In the genomic region with DNA sequence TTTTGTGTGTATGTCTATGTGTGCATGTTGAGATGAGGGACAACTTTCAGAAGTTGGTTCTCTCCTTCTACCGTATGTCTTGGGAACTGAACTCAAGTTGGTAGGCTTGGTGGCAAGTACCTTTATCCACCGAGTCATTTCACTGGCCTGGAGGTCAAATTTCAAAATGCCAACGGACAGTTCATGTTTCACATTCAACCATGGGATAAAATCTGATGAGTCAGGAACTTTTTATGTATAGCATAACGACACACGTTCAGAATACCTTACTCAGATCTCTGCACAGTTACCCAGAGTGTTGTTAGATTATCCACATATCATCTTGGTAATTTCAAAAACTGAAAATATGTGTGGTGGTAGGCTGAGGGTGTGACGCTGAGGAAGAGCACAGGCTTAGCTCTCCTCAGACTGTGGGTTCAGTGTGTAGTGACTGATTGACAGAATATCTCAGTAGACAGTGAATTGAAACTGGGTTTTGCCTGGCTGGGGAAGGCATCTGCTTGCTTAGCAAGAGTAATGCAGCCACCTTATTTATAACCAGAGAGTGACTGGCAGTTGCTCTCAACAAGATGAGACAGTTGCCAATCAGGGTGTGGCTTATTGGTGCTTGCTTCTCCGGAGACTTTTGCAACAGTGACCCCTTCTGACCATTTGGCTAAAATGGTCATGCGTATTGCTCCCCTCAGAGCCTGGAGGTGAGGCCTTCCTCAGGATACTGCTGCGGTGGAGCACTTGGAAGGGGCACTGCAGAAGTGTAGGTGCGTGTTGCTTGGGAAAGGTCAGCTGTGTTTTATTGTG, we compare ENCODE assay signal across 1 mouse cellular context.
TF ChIP-seq lines count a peak whose summit lies in the region.

No protein-coding gene starts in this region.

TF ChIP-seq in C2C12, 6 proteins besides CTCF, POLR2A, EP300 and RAD21:
- no peak for TF ChIP-seq FOSL1 (IDR thresholded peaks at IDR 0.05; ENCODE audit: insufficient read depth, low read length, poor library complexity, severe bottlenecking)
- no peak for TF ChIP-seq MAX (IDR thresholded peaks at IDR 0.05)
- no peak for TF ChIP-seq USF1 (IDR thresholded peaks at IDR 0.05; ENCODE audit: low read depth)
- no peak for TF ChIP-seq MYOD1 (IDR thresholded peaks at IDR 0.05; ENCODE audit: control insufficient read depth, insufficient read length, low read depth)
- TF ChIP-seq MYOG (IDR thresholded peaks at IDR 0.05; ENCODE audit: control insufficient read depth, extremely low read depth, insufficient read length): no peak
- no peak for TF ChIP-seq CEBPB (IDR thresholded peaks at IDR 0.05; ENCODE audit: low read depth)
